Mouse (Mus musculus): Measurements from ENCODE around the gene Dmac2.

Dmac2 gene

DNA sequence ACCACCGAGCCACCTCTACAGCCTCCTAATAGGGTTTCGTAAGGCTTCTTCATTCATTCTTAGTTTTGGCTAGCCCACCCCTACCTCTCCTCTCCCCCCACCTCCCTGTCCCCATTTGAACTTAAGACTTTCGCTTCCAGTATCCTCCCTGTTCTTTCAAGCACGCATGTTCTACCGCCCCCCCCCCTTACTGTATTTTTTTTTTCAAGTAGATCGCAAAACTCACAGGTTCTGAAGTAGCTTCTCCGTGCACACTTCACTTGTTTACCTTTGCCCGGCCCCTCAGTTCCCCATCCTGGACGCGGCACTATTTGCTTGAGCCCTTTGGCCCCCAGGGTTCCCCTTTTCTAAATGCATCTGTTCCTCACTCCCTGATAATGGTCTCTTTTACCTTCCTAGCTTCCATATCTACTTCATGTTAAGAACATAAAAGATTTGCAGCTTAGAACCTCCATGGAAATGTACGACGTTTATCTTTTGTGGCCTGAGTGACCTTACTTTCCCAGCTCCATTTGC lies 33.1 kb downstream of the Dmac2 start:
- DNase-seq (ENCODE audit: low spot score in 2 of 2): no peak

DNA sequence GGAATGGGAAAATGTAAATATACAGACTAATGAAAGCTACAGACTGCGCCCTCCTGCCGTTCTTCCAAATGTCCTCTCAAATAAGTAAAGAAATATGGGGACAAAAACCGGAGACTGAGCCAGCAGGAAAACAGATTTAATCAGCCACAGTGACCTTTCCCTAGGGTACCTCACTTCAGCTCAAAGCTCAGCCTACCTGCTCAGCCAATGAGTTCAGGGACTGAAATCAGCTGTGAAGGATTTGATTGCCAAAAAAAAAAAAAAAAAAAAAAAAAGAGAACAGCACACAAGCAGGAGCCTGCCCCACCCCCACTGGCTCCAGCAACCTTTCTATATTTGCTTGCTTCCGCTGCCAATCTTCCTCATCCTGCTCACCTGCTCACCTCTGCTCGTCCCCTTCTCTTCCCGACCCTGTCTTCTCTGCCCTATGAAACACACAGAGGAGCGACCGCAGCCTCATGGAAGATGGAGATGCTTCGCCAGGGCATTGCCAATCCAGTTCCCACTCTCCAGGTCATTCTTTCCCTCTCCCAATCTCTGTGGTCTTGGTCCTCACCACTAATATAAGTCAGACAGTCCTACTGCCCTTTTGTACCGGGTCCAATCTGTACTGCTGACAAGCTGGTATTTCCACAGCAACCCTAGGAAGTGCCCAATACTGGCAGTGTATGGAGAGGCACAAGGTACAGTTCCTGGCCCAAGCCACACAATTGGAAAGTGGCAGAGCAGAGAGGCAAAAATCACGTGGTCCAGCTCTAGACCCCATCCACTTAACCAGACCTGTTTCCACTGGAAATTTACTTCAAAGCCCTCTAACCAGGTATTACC lies 36.6 kb downstream of the Dmac2 start:
- no peak for DNase-seq (ENCODE audit: low spot score in 2 of 2)

DNA sequence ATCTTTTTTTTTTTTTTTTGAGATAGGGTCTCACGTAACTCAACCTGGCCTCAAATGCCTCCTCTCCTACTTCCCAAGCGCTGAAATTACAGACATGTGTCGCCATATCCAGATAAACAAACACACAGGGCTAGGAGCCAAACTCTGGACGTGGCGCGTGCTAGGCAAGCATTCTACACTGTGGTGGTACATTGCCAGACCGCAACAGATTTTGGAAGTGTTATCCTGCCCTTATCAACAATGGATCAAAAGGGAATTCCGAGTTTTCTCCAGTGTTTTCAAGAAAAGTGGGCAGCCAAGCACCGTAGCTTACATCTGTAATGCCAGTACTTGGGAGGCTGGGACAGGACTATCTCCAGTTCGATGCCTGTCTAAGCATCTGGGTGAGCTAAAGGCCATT lies 38.6 kb downstream of the Dmac2 start:
- no peak for DNase-seq (ENCODE audit: low spot score in 2 of 2)

GRCm38 (mm10) chr7:25658657-25659472 lies 39.7 kb downstream of the Dmac2 start, which contains the start of the genes Bckdha and Exosc5:
TSS of gene Bckdha (minus strand) at chr7:25658981.
TSS of gene Exosc5 (plus strand) at chr7:25659164.
- peak; percentile 99 for DNase-seq (ENCODE audit: low spot score in 2 of 2)

GRCm38 (mm10) chr7:25666381-25666780 lies 47.2 kb downstream of the Dmac2 start:
- DNase-seq (ENCODE audit: low spot score in 2 of 2): no peak

- no peak for DNase-seq (ENCODE audit: low spot score in 2 of 2)
Observed at GRCm38 (mm10) chr7:25669158-25669557, 49.9 kb downstream of the Dmac2 start.

- DNase-seq (ENCODE audit: low spot score in 2 of 2): no peak
Observed at GRCm38 (mm10) chr7:25669631-25670030, 50.4 kb downstream of the Dmac2 start.

- no peak for DNase-seq (ENCODE audit: low spot score in 2 of 2)
Observed at GRCm38 (mm10) chr7:25670096-25670495, 50.9 kb downstream of the Dmac2 start.

- no peak for DNase-seq (ENCODE audit: low spot score in 2 of 2)
Observed at GRCm38 (mm10) chr7:25671686-25672085, 52.5 kb downstream of the Dmac2 start.

DNA sequence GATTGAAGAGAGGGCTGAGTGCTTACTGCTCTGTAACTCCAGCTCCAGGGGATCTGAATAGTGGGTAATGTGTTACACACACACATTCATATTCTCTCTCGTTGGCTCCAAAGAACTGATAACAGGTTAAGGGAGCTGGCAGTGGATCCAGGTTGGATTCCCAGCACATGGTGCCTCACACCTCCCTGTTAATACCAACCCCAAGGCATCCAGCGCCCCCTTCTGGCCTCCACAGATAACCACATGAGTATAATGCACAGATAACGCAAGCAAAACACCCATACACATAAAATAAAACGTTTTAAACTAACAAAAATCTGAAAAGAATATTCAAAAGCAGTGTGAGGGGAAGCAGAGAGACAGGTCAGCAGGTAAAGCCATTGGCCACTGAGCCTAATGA lies 53.2 kb downstream of the Dmac2 start:
- no peak for DNase-seq (ENCODE audit: low spot score in 2 of 2)

DNA sequence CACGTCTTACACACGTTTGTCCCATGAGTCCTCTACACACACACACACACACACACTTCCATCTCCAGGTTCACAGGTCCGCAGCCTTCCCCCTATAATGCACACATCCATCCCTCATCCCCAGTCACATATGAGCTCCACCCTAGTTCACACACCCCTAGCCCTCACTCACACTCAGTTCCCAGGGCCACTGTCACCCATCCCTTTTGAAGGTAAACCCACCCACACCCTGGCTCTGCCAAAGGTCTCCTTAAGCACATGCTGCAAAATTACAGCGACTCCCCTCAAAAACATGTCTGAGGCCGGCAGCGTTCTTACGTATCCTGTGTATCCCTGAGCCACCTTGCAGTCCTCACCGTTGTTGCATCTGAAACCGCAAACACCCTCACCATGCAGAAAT lies 55.1 kb downstream of the Dmac2 start:
- no peak for DNase-seq (ENCODE audit: low spot score in 2 of 2)

GRCm38 (mm10) chr7:25674719-25675300 lies 55.6 kb downstream of the Dmac2 start, which contains the start of gene Tmem91:
TSS of gene Tmem91 (minus strand) at chr7:25675166.
- no peak for DNase-seq (ENCODE audit: low spot score in 2 of 2)
